Mouse (Mus musculus) ES-Bruce4 (cell line): ENCODE results near the gene Csf1. TPM values are rescaled to one million over a fixed set of nuclear protein-coding genes. Genes with fewer than 3 reads are reported as not detected.

Experiments
- H3K27ac ChIP-seq: 2 replicates; pipeline ENCODE4 v1.5.1; 2012; ENCODE audit warnings: low read length, inconsistent platforms; ENCODE audit not compliant: insufficient read depth
- H3K27me3 ChIP-seq: 2 replicates; pipeline ENCODE4 v1.6.1; 2012; ENCODE audit warnings: mild to moderate bottlenecking, low read length, inconsistent platforms; ENCODE audit not compliant: control insufficient read depth, poor library complexity, insufficient read depth, severe bottlenecking
- H3K36me3 ChIP-seq: 2 replicates; pipeline ENCODE4 v1.6.1; 2012; ENCODE audit warnings: inconsistent platforms, mild to moderate bottlenecking, low read length, moderate library complexity; ENCODE audit not compliant: control insufficient read depth, poor library complexity, insufficient read depth, severe bottlenecking
- H3K4me1 ChIP-seq: one replicate; pipeline ENCODE4 v1.8.1; 2011; ENCODE audit warnings: low read length; ENCODE audit not compliant: control insufficient read depth, insufficient read depth
- H3K4me3 ChIP-seq: 2 replicates; pipeline ENCODE4 v1.5.1; 2011; ENCODE audit warnings: low read depth, mild to moderate bottlenecking, low read length
- H3K9ac ChIP-seq: 2 replicates; pipeline ENCODE4 v1.6.1; 2012; ENCODE audit warnings: low read depth, mild to moderate bottlenecking, inconsistent platforms; ENCODE audit not compliant: poor library complexity, severe bottlenecking
- H3K9me3 ChIP-seq: replicated peaks from 2 replicates; pipeline ENCODE4 v1.6.1; 2012; ENCODE audit warnings: mild to moderate bottlenecking, low read length, inconsistent platforms; ENCODE audit not compliant: control insufficient read depth, poor library complexity, insufficient read depth, severe bottlenecking
- CTCF ChIP-seq: IDR thresholded peaks from one replicate; pipeline ENCODE4 v1.8.1; 2011; ENCODE audit warnings: low read depth, low read length
- EP300 ChIP-seq: IDR thresholded peaks from 2 replicates; pipeline ENCODE4 v1.6.1; 2011; ENCODE audit warnings: low read depth, low read length; ENCODE audit not compliant: insufficient read depth
- POLR2A ChIP-seq: IDR thresholded peaks from one replicate; pipeline ENCODE4 v1.8.1; 2011; ENCODE audit warnings: low read length; ENCODE audit not compliant: insufficient read depth
- polyA plus RNA-seq: library from polyadenylated mRNA; stranded (reverse); fragments of >200 nt; gene quantifications from 2 replicates; pipeline ENCODE4 v1.2.4, GENCODE M21; 2011; ENCODE audit warnings: low read depth; ENCODE audit not compliant: missing spikeins, insufficient read depth, insufficient read length

Csf1 gene
- polyA plus RNA-seq: 27.0 and 32.5 TPM in 2 replicates

- Histone ChIP-seq H3K9me3 (no peaks in the 10 kb centered on the region), H3K4me1 (no peaks in the 10 kb centered on the region), H3K27me3 (no peaks in the 10 kb centered on the region; the same call in 1 of the 2 replicates), H3K27ac (no peak within 1 kb of the TSS), H3K36me3 (no peaks in the 10 kb centered on the region), H3K4me3 (peak within 1 kb of the TSS; percentile 47), H3K9ac (peak within 1 kb of the TSS; percentile 56)
- TF ChIP-seq EP300 (no peak), CTCF (no peak), POLR2A (no peak)
Observed at GRCm38 (mm10) chr3:107759929-107760581, at the start of gene Csf1. Gene Csf1, minus strand, starts transcription at chr3:107760469.

- no peak overlapping the region for H3K9ac ChIP-seq
- H3K27ac ChIP-seq: no peak overlapping the region
- no peaks in the 10 kb centered on the region for H3K36me3 ChIP-seq
- H3K27me3 ChIP-seq: no peaks in the 10 kb centered on the region
- no peaks in the 10 kb centered on the region for H3K9me3 ChIP-seq
- TF ChIP-seq CTCF (no peak), POLR2A (no peak), EP300 (no peak)
- H3K4me3 ChIP-seq: no peak overlapping the region
- no peaks in the 10 kb centered on the region for H3K4me1 ChIP-seq
Observed at GRCm38 (mm10) chr3:107808013-107808750, 47.9 kb upstream of the Csf1 start.

GRCm38 (mm10) chr3:107807386-107807974 is 47.2 kb upstream of the Csf1 start:
- Histone ChIP-seq H3K9ac (no peak overlapping the region), H3K27me3 (no peaks in the 10 kb centered on the region), H3K36me3 (no peaks in the 10 kb centered on the region), H3K27ac (no peak overlapping the region), H3K4me1 (no peaks in the 10 kb centered on the region), H3K4me3 (no peak overlapping the region), H3K9me3 (no peaks in the 10 kb centered on the region)
- TF ChIP-seq POLR2A (no peak), EP300 (no peak), CTCF (no peak)

- Histone ChIP-seq H3K27ac (no peak overlapping the region), H3K4me1 (no peaks in the 10 kb centered on the region), H3K9me3 (no peaks in the 10 kb centered on the region), H3K36me3 (no peaks in the 10 kb centered on the region), H3K4me3 (no peak overlapping the region), H3K9ac (no peak overlapping the region), H3K27me3 (no peaks in the 10 kb centered on the region)
- no peak for TF ChIP-seq EP300
- no peak for TF ChIP-seq POLR2A
- no peak for TF ChIP-seq CTCF
Observed at GRCm38 (mm10) chr3:107806916-107807315, 46.6 kb upstream of the Csf1 start.

GRCm38 (mm10) chr3:107804799-107805198 is 44.5 kb upstream of the Csf1 start:
- Histone ChIP-seq H3K36me3 (no peaks in the 10 kb centered on the region), H3K27ac (no peak overlapping the region), H3K9ac (no peak overlapping the region), H3K27me3 (no peaks in the 10 kb centered on the region), H3K4me1 (no peaks in the 10 kb centered on the region), H3K4me3 (no peak overlapping the region), H3K9me3 (no peaks in the 10 kb centered on the region)
- TF ChIP-seq EP300 (no peak), CTCF (no peak), POLR2A (no peak)
